Mouse (Mus musculus) kidney, adult 2 months (tissue): ENCODE data around the gene Chil5. TPM values are rescaled to one million over a fixed set of nuclear protein-coding genes. Genes with fewer than 3 reads are reported as not detected.
A peak's percentile ranks its signal among the peaks of the same experiment; 100 is the strongest.
"Not testable (repeated sequence)": the region's sequence is repeated elsewhere in the genome, so short reads cannot be mapped to it uniquely, and the experiment has no call there.

Source experiments
- DNase-seq: peaks from one replicate; pipeline ENCODE4 v3.0.0; 2021
- H3K27ac ChIP-seq: fragments of 200-500 bp; 2 replicates; pipeline ENCODE4 v1.5.1; 2012; ENCODE audit warnings: low read depth, low read length, control low read depth, inconsistent platforms; ENCODE audit not compliant: insufficient read depth
- H3K27me3 ChIP-seq: fragments of 200-500 bp; replicated peaks from 2 replicates; pipeline ENCODE4 v1.6.1; 2012; ENCODE audit warnings: mild to moderate bottlenecking, moderate library complexity, low read length, inconsistent platforms; ENCODE audit not compliant: control insufficient read depth, insufficient read depth
- H3K36me3 ChIP-seq: fragments of 200-500 bp; 2 replicates; pipeline ENCODE4 v1.6.1; 2012; ENCODE audit warnings: mild to moderate bottlenecking, moderate library complexity, low read length, inconsistent platforms; ENCODE audit not compliant: control insufficient read depth, insufficient read depth
- H3K4me1 ChIP-seq: fragments of 200-500 bp; 2 replicates; pipeline ENCODE4 v1.6.1; 2011; ENCODE audit warnings: low read length; ENCODE audit not compliant: control insufficient read depth, insufficient read depth
- H3K4me3 ChIP-seq: fragments of 200-500 bp; 2 replicates; pipeline ENCODE4 v1.5.1; 2011; ENCODE audit warnings: mild to moderate bottlenecking, low read depth, low read length, control low read depth; ENCODE audit not compliant: insufficient read depth
- CTCF ChIP-seq: fragments of 200-500 bp; conservative IDR thresholded peaks from 2 replicates; pipeline ENCODE4 v1.5.1; 2011; ENCODE audit warnings: low read depth, mild to moderate bottlenecking, control low read depth, low read length, moderate library complexity, mixed read lengths; ENCODE audit not compliant: insufficient read depth, insufficient read length
- POLR2A ChIP-seq: fragments of 200-500 bp; IDR thresholded peaks from one replicate; pipeline ENCODE4 v1.6.1; 2011; ENCODE audit warnings: low read depth, low read length, control low read depth
- WGBS: fragments of 180-500 bp; shearing (Covaris S2); methylation state at CpG from one replicate; pipeline ENCODE4 v1.1.7; 2018; 5-methylcytosine and 5-hydroxymethylcytosine counted together
- polyA plus RNA-seq: library from polyadenylated mRNA; depleted of rRNA; stranded (reverse); fragments of >200 nt; gene quantifications from 2 replicates; pipeline ENCODE4 v1.2.3, GENCODE M21; 2012; rRNA removed

The Chil5 gene
- polyA plus RNA-seq: 0.08 TPM in 1 of 2 replicates, not detected in the other

- Histone ChIP-seq H3K4me3 (no peak within 1 kb of the TSS), H3K27ac (no peak within 1 kb of the TSS), H3K27me3 (no peaks in the 10 kb centered on the region), H3K36me3 (no peaks in the 10 kb centered on the region), H3K4me1 (no peaks in the 10 kb centered on the region)
- WGBS: 64% methylated on average over 1 of the region's 1 CpGs
- TF ChIP-seq CTCF: no peak
- no peak for TF ChIP-seq POLR2A
- DNase-seq: no peak
Measured at GRCm38 (mm10) chr3:106032781-106033180, at the start of gene Chil5. TSS of gene Chil5 (minus strand) at chr3:106032814.

DNA sequence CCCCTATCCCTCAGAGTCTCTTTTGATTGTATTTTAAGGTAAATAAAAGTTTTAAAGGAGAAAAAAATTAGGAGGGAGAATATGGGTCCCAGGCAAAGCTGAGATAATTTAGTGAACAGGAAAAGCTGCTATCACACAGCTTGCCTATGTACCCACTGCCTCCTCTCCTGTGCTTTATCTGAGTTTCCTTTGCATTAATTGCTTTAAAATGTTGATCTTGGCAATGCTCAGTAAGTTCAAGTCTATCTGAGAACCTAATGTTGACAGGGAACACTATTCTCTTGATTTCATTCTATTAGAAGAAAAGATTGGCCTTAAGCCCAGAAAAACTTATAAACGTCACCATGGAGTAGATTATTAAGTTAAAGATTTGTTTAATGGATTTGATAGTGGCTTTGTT is 42.2 kb upstream of the Chil5 start:
- Histone ChIP-seq H3K4me1 (no peaks in the 10 kb centered on the region), H3K4me3 (no peak overlapping the region), H3K27ac (no peak overlapping the region), H3K27me3 (no peaks in the 10 kb centered on the region), H3K36me3 (no peaks in the 10 kb centered on the region)
- no peak for DNase-seq
- WGBS: 44% methylated on average over 1 of the region's 1 CpGs
- TF ChIP-seq POLR2A: no peak
- TF ChIP-seq CTCF: no peak

DNA sequence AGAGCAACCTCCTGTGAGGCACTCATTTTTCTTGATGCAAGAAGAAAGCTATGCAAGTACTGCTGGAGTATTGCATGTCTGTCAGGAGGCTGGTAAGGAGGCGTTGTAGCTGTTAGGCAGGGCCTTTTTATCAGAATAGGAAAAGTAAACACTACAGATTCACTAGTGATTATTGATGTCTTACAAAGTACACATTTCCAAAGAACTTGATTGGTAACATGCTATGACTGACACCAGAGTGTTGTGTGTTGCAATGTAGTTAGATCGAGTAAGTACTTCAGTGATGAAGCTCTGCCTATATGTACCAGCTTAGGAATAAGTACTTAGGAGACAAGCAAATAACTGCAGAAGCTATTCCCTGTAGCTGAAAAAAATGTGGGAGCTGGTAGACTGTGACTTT is 38.4 kb upstream of the Chil5 start:
- TF ChIP-seq CTCF (no peak), POLR2A (no peak)
- 83% methylated on average over 2 of the region's 2 CpGs for WGBS
- Histone ChIP-seq H3K4me3 (no peak overlapping the region), H3K36me3 (no peaks in the 10 kb centered on the region), H3K4me1 (no peaks in the 10 kb centered on the region), H3K27ac (no peak overlapping the region), H3K27me3 (no peaks in the 10 kb centered on the region)
- no peak for DNase-seq

DNA sequence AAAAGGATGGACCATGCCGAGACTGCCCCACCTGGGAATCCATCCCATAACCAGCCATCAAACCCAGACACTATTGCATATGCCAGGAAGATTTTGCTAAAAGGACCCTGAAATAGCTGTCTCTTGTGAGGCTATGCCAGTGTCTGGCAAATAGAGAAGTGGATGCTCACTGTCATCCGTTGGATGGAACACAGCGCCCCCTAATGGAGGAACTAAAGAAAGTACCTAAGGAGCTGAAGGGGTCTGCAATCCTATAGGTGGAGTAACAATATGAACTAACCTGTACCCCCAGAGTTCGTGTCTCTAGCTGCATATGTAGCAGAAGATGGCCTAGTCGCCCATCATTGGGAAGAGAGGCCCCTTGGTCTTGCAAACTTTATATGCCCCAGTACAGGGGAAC is 35.1 kb upstream of the Chil5 start:
- DNase-seq, H3K27me3 ChIP-seq, H3K4me1 ChIP-seq, H3K36me3 ChIP-seq, H3K4me3 ChIP-seq, H3K27ac ChIP-seq: not testable (repeated sequence)
- WGBS: 35% methylated on average over 5 of the region's 5 CpGs

DNA sequence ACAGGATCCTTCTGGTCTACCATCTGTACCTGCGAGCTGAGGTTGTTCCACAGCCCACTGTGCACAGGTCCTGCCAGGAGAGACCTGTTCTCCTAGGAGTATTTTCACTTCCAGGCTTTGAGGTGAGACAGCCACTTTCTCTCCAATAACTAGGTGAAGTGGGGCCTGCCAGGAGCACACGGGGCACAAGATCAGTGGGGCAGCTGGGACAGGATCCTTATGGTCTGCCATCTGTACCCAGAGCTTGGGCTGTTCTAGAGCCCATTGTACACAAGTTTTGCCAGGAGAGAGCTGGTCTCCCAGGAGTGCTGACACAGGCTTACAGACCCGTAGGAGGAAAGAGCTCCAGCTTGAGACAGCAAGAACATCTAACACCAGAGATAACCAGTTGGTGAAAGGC is 25.4 kb upstream of the Chil5 start:
- TF ChIP-seq CTCF (no peak), POLR2A (no peak)
- no peak for DNase-seq
- H3K36me3 ChIP-seq: no peaks in the 10 kb centered on the region
- WGBS: 71% methylated on average over 3 of the region's 3 CpGs
- no peak overlapping the region for H3K27ac ChIP-seq
- no peaks in the 10 kb centered on the region for H3K4me1 ChIP-seq
- H3K27me3 ChIP-seq: no peaks in the 10 kb centered on the region
- no peak overlapping the region for H3K4me3 ChIP-seq

GRCm38 (mm10) chr3:106051896-106052295 is 19.3 kb upstream of the Chil5 start:
- TF ChIP-seq CTCF: no peak
- DNase-seq: no peak
- no peaks in the 10 kb centered on the region for H3K36me3 ChIP-seq
- H3K27ac ChIP-seq: no peak overlapping the region
- 76% methylated on average over 18 of the region's 18 CpGs for WGBS
- H3K27me3 ChIP-seq: no peaks in the 10 kb centered on the region
- H3K4me3 ChIP-seq: no peak overlapping the region
- H3K4me1 ChIP-seq: no peaks in the 10 kb centered on the region

DNA sequence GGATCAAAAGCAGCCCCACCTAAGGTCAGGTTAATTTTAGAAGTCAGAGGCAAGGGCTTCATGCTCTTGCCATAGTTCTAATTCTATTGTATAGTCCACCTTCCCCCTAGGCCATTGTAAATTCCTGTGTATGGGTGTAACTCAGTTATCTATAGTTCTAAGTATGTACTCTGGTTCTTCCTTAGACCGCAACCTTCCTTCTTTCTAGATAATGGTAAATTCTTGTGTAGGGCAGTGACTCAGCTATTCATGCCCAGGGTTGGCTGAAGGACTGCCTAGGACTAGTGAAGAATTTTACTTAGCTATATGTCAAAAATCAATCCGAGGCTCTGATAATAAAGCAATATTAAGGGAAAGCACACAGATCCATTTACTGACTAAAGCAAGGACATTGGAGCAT is 7.7 kb upstream of the Chil5 start:
- Histone ChIP-seq H3K4me3 (no peak overlapping the region), H3K36me3 (no peaks in the 10 kb centered on the region), H3K27me3 (no peaks in the 10 kb centered on the region), H3K27ac (no peak overlapping the region), H3K4me1 (no peaks in the 10 kb centered on the region)
- WGBS: 88% methylated on average over 2 of the region's 2 CpGs
- no peak for DNase-seq
- no peak for TF ChIP-seq POLR2A
- no peak for TF ChIP-seq CTCF

- Histone ChIP-seq H3K27me3 (no peaks in the 10 kb centered on the region), H3K4me1 (no peaks in the 10 kb centered on the region), H3K27ac (no peak overlapping the region), H3K36me3 (no peaks in the 10 kb centered on the region), H3K4me3 (no peak overlapping the region)
- 87% methylated on average over 2 of the region's 2 CpGs for WGBS
- no peak for DNase-seq
- TF ChIP-seq CTCF: no peak
- TF ChIP-seq POLR2A: no peak
Measured at GRCm38 (mm10) chr3:106024135-106024534, 8.5 kb downstream of the Chil5 start.

DNA sequence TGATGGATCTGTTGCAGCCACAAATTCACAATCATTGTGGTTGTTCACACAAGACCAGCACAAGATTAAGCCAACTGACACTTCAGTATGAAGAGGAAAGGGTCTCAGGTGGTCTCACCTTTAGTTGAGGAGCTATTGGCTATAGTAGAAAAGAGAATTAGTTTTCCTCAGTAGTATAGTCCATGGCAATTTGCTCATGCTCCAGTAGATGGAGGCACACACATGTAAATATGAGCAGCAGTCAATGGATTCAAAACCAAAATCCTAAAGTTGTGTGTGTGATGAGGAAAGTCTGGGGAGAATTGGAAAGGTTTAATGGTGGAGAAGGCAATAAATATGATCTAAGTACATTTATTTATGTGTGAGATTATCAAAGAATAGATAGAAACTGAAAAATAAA is 10.8 kb downstream of the Chil5 start:
- Histone ChIP-seq H3K36me3 (no peaks in the 10 kb centered on the region), H3K4me3 (no peak overlapping the region), H3K27ac (no peak overlapping the region), H3K4me1 (no peaks in the 10 kb centered on the region), H3K27me3 (no peaks in the 10 kb centered on the region)
- DNase-seq: peak; percentile 9
- TF ChIP-seq POLR2A (no peak), CTCF (no peak)
